Mouse (Mus musculus): Measurements from ENCODE around the gene Gjc1. TPM values are rescaled to one million over a fixed set of nuclear protein-coding genes. Genes with fewer than 3 reads are reported as not detected.

The Gjc1 gene
- total RNA-seq, 2 experiments from 2014 or later = 6.1 to 6.6 TPM

- DNase-seq (ENCODE audit: extremely low spot score in 1 of 2, low spot score in 2 of 2) = no peak
- TF ChIP-seq CTCF (IDR thresholded peaks at IDR 0.05) = no peak
- Histone ChIP-seq H3K27ac (peak overlapping the region; percentile 47; the same call in 1 of the 2 replicates), H3K4me3 (peak overlapping the region; percentile 17)
- intact Hi-C loops (cut with DNase I) = no loop called here
Measured at GRCm38 (mm10) chr11:102753591-102754324, 65.7 kb downstream of the Gjc1 start.

GRCm38 (mm10) chr11:102752896-102753590, 66.5 kb downstream of the Gjc1 start:
- intact Hi-C loops (cut with DNase I) = no loop called here
- DNase-seq (ENCODE audit: extremely low spot score in 1 of 2, low spot score in 2 of 2) = no peak
- Histone ChIP-seq H3K4me3 (no peak overlapping the region), H3K27ac (no peak overlapping the region)
- no peak for TF ChIP-seq CTCF (IDR thresholded peaks at IDR 0.05)

GRCm38 (mm10) chr11:102749712-102750111, 69.8 kb downstream of the Gjc1 start:
- Histone ChIP-seq H3K27ac (peak overlapping the region; percentile 44; the same call in 1 of the 2 replicates), H3K4me3 (no peak overlapping the region)
- intact Hi-C loops (cut with DNase I) = no loop called here
- no peak for TF ChIP-seq CTCF (IDR thresholded peaks at IDR 0.05)
- no peak for DNase-seq (ENCODE audit: extremely low spot score in 1 of 2, low spot score in 2 of 2)

Other genes starting within 250 kb of the Gjc1 start
- gene Gm11627, start 240.2 kb downstream of the Gjc1 start, total RNA-seq (2021) = 1 to 10 TPM; 4.8 to 5.0 TPM
- gene Fzd2, start 215.3 kb downstream of the Gjc1 start, total RNA-seq (2021) = 10 to 100 TPM; 10.9 to 11.7 TPM
- gene Meioc, start 156.0 kb downstream of the Gjc1 start, total RNA-seq (2021) = not detected
- 10 to 100 TPM; 24.6 to 34.5 TPM for gene Ccdc43, start 121.9 kb downstream of the Gjc1 start, total RNA-seq (2021)
- gene Adam11, start 58.3 kb downstream of the Gjc1 start, total RNA-seq (2021) = 100 to 1,000 TPM; 128 to 140 TPM
- 1 to 10 TPM; 6.1 to 8.1 TPM for gene Higd1b, start 16.1 kb upstream of the Gjc1 start, total RNA-seq (2021)
- gene Eftud2, start 61.3 kb upstream of the Gjc1 start, total RNA-seq (2021) = 100 to 1,000 TPM; 135 to 138 TPM
- gene Ccdc103, start 61.5 kb upstream of the Gjc1 start, total RNA-seq (2021) = 1 to 10 TPM; 1.8 to 2.6 TPM
- gene Fam187a, start 65.5 kb upstream of the Gjc1 start, total RNA-seq (2021) = not detected
- gene Gfap, start 81.2 kb upstream of the Gjc1 start, total RNA-seq (2021) = 100 to 1,000 TPM; 111 to 120 TPM
- gene Kif18b, start 105.4 kb upstream of the Gjc1 start, total RNA-seq (2021) = not detected
- gene C1ql1, start 127.0 kb upstream of the Gjc1 start, total RNA-seq (2021) = 10 to 100 TPM in 1 of 2 experiments, 1 to 10 TPM in 1; 9.3 to 14.0 TPM
- gene Nmt1, start 208.5 kb upstream of the Gjc1 start, total RNA-seq (2021) = 100 to 1,000 TPM; 117 to 130 TPM
- 10 to 100 TPM; 48.3 to 50.9 TPM for gene Dcakd, start 208.6 kb upstream of the Gjc1 start, total RNA-seq (2021)

Data from left cerebral cortex, adult 2 months (tissue).